Mouse (Mus musculus) spleen, postnatal 14 days (tissue): ENCODE results near the gene Zfp59.
"Not testable (repeated sequence)": the region's sequence is repeated elsewhere in the genome, so short reads cannot be mapped to it uniquely, and the experiment has no call there.

Experiments
- DNase-seq, 2 experiments: peaks; one replicate each; pipeline ENCODE4 v3.0.0; 2021 to 2022; ENCODE audit warnings: low spot score in 2 of 2

Gene Zfp59

DNA sequence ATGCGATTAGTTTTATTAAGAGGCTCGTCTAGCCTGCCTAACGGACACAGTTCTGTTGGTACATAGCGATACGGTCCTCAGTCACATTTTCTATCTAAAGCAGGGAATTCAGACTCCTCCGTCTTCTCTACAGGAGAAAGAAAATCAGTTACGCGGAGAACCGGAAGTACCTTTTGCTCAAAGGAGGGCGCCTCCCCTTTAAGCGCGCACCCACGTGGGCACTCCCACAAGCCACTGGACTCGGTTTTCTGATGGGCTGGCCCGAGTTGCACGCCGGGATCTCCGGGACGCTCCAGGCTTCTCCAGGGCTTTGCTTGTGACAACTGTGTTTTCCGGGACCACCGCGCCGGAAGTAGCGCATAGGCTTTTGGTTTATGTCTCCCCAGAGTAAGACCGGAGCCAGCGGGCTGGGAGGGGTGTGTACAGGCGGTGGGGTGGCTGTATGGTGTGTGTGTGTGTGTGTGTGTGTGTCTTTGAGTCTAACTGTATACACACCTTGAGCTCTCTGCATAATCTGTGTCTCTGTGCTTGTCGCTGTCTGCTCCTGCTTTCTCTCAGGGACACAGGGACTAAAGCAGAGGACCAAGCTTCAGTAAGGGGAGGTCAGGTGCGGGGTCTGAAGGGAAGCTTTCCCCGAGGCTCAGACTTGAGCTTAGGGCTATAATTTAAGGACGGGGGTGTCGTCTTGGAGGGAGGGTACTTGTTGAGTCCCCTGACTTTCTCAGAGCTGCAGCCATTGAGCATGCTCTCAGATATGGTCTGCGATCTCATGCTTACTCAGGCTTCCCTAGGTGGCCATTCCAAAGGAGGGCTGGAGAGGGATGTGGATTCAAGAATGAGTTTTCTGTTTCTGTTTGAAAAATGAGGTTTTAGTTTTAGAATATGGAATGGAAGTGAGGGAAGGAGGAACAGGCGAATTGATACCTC is at the start of gene Zfp59:
TSS of gene Zfp59 (plus strand) at position 285 of the 927 bp plus-strand sequence.
- DNase-seq, result peak; percentile 49 to 66

DNA sequence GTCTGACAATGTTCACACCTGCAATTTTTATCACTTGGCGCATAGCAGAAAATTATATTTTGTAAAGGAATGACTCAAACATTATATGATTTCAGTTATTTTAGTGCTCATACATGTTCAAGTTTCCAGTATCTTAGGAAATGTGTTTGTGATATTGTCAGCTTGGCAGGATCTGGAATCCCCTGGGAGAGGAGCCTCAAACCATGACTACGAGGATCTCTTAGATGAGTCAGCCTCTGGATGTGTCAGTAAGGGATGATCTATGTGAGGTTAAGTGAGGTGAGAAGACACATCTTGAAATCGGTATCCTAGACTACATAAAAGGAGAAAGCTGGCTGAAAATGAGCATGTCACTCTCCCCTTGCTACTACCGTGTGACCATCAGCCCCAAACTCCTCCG is 49.1 kb upstream of the Zfp59 start:
- no peak for DNase-seq

DNA sequence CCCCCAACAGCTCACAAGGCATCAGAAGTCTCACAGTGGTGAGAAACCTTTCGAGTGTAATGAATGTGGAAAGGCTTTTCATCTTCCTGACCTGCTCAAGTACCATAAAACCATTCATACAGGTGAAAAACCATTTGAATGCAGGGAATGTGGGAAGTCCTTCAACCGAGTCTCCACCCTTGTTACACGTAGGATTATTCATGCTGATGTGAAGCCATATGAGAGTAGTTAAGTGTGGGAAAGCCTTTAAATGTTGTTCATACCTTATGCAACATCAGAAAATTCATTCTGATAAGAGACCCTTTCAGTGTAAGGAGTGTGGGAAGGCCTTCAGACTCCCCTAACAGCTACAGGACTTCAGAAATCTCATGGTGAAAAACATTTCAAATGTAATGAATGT is 44.5 kb upstream of the Zfp59 start:
- not testable (repeated sequence) for DNase-seq

DNA sequence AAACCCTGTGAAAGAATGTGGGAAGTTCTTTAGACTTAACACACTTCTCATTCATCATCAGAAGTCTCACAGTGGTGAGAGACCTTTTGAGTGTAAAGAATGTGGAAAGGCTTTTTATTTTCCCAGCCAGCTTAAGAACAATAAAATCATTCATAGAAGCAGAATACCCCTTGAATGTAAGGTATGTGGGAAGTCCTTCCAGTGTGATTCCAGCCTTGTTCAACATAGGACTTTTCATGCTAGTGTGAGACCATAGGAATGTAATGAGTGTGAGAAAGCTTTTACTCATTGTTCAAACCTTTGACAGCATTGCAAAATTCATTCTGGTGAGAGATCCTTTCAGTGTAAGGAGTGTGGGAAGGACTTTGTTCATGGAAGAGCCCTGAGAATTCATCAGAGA is 43.8 kb upstream of the Zfp59 start:
- no peak for DNase-seq

DNA sequence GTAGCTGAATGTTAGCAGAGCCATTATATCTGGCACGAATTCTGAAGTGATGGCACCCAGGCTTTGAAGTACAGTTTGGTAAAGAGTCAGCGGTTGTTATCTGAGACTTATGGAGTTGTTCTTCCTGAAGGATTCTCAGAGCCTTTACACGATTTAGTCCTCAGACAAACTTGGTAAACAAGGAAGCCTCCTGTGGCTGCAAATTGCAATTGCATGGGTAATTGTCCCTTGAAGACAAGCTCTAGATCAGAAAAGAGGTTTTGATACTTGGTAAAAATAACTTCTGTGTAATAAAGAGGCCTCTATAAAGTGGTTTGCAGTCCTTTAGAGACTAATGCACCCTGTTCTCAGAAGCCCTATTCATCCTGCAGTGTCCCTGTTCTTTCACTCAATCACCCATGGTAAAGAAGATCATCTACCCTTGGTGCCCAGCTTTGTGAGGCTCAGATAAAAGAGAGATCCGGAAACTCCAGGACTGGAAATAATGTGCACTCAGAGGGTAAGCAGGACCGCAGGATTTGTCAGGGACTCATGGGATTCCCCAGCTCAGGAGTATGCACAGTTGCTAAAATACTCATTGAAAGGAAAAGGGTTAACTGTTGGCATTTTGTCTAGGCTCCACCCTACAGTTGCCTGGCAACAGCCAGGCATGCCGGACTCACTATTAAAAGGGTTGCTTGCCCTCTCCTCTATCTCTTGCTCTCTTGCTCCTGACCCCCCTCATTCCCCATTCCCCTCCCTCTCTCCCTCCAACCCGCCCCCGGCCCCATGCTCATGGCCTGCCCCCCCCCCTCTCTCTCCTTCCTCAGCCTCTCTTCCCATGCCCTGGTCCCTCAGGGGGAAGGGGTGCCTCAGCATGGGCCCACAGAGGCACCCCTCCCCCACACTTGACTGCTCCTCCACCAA is 40.2 kb upstream of the Zfp59 start:
- DNase-seq, result no peak

DNA sequence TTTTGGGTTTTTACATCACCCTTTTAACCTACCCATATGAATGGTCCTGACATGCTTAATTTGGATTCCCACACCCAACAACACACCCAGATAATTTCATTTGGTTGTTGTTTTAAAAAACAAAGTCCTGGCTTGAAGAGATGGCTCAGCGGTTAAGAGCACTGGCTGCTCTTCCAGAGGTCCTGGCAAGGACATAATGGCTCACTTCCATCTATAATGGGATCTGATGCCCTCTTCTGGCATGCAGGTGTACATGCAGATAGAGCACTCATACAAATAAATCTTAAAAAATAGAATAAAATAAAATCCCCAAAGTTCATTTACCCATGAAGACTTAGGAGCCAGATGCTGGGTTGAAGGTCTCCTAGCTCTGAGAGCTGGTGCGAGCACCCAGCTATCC is 37.3 kb upstream of the Zfp59 start:
- no peak for DNase-seq

DNA sequence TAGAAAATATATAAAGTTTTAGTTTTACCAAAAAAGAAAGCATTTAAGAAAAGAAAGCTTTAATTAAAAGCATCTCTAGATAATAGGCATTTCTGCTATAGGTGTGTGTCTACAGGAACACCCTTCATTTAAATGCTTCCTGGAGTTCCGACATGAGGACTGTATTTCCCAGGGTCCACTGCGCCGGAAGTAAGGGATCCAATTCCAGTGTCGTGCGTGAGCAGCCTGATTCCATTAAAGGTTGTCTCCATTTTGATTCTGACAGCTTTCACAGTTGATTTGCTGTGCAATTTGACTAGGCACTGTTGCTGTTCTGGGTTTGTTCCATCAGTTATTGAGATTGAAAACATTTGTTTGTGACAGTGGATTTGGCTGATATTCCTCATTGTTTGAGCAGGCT is 35.4 kb upstream of the Zfp59 start:
- DNase-seq, result no peak

DNA sequence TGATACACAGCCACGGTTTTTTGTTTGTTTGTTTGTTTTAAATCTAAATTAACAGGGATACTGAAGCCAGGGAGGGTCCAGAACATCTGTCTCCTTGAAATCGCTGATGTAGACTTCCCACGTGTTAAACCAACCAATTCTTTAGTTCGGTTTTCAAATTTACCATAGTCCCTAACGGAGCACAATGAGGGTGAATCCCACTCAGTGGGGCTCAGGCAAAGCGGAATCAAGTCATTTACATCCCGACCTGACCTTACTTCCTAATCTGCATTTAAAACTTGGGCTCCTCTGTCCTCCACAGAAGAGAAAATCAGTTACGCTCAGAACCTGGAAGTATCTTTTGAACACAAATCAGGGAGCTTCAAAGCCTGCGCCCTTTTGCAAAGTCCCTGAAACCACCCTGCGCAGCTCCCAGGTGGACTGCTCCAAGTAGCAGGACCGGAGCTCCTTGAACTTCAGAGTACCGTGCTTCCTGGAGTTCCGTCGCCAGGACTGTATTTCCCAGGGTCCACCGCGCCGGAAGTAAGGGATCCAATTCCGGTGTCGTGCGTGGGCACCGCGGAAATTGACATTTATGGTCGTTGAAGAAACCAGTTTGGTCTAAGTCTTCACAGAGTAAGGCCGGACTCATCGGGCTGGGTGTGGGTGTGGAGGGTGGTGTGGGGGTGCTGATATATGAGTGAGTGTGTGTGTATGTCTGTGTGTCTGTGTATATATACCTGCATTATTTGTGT is 33.9 kb upstream of the Zfp59 start:
- peak; percentile 37 to 55 for DNase-seq

DNA sequence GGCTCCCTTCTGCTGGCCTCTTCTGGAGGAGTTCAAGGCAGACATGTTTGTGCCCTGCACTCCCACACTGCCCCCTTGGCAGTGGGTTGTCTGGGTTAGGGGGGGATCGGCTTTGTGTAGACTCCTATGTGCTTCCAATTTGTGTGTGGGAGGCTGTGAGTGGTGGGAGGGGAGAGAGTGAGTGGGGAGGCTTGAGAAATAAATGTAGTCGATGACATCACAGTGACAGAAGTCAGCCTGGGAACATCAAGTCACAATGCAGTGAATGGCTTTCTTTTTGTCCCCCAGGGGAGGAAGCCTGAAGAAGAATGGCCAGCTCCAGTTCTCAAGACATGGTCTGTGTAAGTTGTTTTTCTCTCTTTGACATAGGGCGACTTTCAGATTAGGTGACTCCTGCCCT is 31.5 kb upstream of the Zfp59 start, which contains the start of gene Zfp626:
TSS of gene Zfp626 (plus strand) at position 301 of the 400 bp plus-strand sequence.
- DNase-seq, result not testable (repeated sequence)

DNA sequence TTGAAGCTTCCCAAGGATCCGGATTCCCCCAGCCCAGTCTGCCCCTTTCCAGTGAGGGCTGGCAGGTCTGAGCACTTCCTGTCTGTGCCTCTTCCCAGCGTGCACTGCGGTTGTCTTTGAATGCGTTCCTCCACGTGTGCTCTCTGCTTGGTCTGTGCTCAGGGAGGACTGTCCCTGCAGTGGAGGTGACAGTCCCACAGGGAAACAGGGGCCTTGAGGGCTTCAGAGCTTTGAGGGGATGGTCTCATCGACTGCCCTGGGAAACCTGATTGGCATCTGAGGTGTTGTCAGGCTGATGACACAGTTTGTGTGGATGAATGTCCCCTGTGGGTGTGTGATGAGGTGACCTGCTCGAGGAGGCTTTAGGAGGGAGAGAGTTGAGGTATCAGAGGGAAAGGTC is 31.1 kb upstream of the Zfp59 start:
- not testable (repeated sequence) for DNase-seq

DNA sequence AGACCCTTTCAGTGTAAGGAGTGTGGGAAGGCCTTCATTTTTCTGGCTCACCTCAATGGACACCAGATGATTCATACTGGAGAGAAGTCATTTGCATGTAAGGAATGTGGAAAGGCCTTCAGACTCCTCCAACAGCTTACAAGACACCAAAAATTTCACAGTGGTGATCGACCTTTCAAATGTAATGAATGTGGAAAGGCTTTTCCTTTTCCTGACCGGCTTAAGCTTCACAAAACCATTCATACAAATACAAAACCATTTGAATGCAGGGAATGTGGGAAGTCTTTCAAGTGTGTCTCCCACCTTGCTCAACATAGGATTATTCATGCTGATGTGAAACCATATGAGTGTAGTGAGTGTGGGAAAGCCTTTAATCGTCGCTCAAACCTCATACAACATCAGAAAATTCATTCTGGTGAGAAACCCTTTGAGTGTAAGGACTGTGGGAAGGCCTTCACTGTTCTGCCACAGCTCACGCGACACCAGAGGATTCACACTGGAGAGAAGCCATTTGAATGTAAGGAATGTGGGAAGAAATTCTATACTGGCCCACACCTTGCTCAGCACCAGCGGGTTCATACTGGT is 19.8 kb upstream of the Zfp59 start:
- no peak for DNase-seq

DNA sequence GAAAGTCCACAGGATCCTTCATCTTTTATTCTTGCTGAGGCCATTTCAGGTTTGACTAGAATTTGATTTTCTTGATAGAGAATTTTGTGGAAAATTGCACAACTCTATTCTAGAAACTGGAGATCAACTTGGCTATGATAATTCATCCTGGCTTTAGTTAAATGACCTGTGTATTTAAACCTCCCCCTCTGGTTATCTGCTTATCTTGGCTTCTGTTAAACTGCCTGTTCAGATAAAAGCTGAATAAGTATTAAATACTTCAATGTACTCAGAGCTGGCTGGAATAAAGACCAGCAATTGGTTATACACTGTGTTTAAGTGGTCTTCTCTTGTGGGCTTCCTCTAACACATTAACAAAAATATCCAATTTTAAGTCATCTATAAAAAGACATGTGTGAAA is 15.8 kb upstream of the Zfp59 start:
- DNase-seq, result no peak

DNA sequence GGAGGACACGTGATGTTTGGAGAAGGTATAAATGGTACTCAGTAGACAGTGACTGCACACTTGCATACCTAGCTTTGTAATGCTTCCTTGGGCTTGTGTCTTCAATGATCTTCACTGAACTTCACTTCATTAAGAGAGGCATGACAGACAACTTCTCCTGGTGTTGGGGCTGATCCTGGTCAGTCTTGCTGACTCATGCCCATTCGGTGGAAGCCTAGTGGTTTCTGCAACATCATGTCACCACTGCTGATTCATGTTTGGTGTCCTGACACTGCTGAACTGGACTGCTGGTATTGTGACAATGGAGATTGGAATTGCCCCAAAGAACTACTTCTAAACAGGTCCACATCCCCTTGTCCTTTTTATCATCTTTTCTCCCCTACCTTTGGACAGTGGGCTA is 4.3 kb upstream of the Zfp59 start:
- no peak for DNase-seq

DNA sequence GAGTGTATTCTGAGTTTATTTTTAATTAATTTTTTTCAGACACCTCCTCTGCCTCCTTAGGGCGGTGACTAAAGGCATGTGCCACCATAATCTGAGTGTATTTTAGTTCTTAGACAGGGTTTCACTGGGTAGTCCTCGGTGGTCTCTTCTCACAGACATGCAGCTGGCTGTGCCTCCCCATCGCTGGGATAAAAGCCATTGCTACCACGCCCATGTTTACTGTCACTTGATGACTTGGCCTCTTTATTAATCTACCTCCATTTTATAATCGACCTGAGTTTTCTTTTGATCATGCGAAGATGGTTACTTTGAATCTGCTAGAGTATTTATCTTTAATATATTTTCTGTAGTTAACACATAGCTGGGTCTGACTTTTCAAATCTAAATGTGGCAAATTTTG is 511 bp upstream of the Zfp59 start:
- no peak for DNase-seq

DNA sequence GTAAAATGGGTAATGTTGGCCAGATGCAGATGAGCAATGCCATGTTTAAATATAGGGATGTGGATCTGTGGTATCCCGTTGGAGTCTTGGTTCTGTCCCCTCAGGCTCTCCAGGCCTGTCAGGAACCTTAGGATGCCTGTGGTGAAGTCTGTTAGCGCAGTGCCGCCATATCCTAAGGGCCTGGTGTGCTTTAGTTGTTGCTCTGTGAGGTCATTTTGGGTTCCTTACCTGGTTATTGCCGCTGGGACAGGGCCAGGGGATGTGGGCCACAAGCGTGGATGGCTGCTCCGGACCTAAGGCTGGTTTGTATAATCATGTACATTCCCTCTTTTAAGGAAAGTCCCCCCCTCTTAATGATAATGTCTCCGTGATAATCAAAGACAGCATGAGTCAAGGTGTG is 1.2 kb downstream of the Zfp59 start:
- no peak for DNase-seq

DNA sequence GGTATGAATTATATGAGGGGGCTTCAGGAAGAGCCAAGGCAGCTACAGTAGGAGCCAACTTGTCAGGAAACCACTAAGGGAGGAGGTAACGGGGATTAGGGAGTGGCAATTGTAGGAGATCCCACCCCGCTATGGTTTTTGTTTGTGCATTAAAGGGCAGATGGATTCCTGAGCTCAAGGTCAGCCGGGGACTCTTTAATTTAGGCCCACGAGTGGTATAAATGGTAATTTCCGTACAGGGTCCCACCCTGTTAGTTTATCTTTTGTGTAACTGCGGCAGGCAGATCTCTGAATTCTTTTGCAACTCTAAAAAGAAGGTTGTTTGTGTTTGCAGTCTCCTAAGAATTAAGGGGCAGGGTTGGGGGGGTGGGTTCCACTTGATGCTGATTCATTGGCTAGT is 1.7 kb downstream of the Zfp59 start:
- no peak for DNase-seq

DNA sequence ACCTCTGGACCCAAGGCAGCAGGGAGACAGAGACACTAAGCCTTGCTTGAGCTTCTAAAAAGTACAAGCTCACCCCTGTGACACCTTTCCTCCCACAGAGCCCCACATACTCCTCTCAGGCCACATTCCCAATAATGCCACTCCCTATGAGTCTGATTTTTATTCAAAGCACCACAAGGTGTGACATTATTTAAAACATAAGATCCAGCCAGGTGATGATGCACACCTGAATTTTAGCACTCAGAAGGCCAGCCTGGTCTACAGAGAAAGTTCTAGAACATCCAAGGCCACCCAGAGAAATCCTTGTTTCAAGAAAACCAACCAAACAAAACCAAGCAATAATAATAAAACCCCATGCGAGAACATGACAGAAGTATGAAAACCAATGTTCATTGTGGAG is 18.8 kb downstream of the Zfp59 start, which contains the start of gene Zfp607a:
TSS of gene Zfp607a (plus strand) at position 301 of the 400 bp plus-strand sequence.
- no peak for DNase-seq

DNA sequence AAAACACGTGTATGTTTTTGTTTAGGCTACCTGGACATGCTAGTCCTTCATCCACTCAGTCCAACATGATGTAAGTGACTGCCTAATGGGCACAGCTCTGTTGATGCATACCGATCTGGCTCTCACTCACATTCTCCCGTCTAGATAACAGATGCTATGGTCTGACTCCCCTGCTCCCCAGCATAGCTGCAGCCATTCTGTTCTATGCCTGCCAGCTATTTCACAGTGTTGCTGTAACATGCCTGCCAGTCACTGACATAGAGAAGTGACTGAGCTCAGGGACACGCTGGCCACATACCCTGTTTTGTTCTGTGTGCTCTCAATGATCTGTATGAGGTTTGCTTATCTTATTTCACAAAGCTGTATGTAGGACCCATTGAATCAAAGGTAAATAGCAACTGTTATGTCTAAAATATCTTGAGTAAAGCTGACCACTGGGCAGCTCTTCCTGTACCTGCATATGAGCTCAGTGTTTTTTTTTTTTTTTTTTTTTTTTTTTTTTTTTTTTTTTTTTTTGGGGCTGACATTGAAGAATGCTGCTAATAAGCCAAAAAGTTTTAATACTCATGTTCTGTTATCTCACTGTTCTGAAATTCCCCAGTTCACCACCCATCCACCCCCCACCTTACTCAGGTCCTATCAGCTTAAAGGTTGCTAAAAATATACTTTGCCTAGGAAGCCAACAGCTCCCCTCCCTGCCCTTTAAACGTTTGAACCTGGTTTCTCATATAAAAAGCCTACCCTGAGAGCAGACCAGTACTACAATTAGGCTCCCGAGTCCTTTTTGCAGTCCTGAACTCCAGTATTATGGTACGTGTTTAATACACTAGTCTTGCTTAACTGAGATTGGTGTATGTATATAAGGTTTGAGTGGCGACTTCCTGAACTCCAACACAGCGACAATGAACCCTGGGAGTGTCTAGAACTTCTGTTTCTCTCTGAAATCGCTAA is 21.2 kb downstream of the Zfp59 start:
- no peak for DNase-seq

DNA sequence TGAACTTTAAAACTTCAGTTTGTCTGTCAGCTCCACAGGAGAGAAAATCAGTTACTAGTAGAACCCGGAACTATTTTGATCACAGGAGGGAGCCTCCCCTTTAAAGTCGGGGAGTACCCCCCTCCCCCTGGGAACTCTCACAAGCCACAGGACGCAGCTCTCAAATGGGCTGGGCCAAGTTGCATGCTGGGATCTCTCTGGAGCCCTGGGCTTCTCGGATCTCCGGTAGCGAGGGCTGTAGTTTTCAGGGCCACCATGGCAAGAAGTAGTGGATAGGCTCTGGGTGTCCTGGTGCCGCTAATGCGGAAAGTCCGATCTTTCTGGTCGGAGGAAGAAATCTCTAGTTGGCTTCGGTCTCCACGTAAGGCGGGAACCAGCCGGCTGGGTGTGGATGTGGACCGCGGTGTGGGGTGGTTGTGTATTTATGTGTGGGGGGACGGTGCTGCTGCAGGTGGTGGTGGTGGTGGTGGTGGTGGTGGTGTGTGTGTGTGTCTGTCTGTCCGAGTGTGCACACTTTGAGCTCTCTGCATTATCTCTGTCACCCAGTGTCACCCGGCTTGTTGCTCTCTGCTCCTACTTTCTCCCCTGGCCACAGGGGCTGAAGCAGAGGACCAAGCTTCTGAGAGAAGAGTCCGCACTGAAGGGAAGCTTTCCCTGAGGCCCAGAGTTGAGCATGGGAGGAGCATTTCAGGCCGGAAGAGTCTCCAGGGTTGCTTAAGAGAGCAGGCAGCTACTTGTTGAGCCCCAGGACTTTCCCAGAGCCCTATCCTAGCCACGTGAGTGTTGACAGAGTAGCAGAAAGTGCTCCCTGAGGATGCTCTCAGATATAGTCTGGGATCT is 22.2 kb downstream of the Zfp59 start:
- DNase-seq, result peak; percentile 40 to 61
